Mouse (Mus musculus) left cerebral cortex, postnatal 10 days (tissue): ENCODE results near the gene Pla2g4a. TPM values are rescaled to one million over a fixed set of nuclear protein-coding genes. Genes with fewer than 3 reads are reported as not detected.
"Not testable (repeated sequence)": the region's sequence is repeated elsewhere in the genome, so short reads cannot be mapped to it uniquely, and the experiment has no call there.

Experiments used
- DNase-seq, 2 experiments: peaks; one replicate each; pipeline ENCODE4 v3.0.0; 2021 to 2022; ENCODE audit warnings: low spot score in 2 of 2, mixed read lengths in 1 of 2; ENCODE audit errors: extremely low spot score in 1 of 2
- intact Hi-C: fragments of 180-260 bp; cut with DNase I; formaldehyde crosslinking; loops from one replicate; pipeline ENCODE4 v1.15.1; 2025
- total RNA-seq, 2 experiments: library from RNA; stranded (reverse); gene quantifications; 2 replicates each; pipeline ENCODE4 v1.2.3; 2021

Pla2g4a gene
- total RNA-seq, 2 experiments from 2014 or later, result 1.6 to 2.1 TPM

DNA sequence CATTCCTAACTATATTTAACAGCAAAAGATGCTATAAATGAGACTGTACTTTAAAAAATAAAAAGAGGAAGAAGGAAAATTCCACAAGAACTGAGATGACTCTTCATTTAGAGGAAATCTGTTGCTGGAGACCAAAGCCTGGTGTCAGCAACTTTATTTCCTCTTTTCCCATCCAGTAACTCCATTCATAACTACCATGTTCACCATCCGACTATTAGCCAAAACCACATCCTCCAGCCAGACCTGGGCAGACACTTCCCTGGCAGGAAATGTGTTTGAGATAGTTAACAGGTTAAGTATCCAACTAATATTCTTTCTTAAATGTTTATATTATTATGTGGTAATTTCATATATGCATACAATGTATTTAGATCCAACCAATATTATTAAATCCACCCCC lies 20.8 kb downstream of the Pla2g4a start:
- no peak for DNase-seq
- intact Hi-C loops, result no loop called here

DNA sequence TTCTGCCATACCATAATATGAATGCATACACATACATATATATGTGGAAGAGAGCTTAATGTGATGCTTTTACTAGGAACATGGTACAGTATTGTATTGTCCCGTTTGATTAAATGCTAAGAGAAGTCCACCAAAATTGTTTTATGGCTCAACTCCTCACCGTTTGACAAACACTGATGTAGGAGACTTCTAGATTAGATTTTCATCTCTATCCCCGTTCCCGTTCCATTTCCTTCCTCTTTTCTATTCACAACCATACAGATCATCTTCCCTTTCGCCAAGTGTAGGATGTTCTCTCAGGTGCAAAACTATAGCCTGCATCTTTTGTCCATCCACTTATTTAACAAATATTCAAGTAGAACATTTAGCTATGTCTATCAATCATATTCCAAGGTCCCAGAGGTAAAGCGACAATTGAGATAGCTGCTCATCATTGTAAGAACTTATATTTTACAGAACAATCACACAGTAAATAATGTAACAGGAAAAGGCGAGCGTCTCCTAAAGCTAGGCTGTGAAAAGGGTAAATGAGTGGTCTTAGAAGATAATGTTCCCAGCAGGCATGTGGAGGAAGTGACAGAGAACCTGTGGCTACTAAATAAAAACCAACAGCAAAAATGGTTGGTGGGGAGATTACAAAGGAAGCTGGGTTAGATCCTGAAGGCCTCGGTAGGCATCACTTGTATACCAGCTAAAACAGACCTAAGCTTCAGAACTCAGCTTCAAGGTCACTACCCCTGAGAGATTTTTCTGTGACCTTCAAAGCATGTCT lies 21.6 kb downstream of the Pla2g4a start:
- no peak for DNase-seq
- intact Hi-C loops, result no loop called here

DNA sequence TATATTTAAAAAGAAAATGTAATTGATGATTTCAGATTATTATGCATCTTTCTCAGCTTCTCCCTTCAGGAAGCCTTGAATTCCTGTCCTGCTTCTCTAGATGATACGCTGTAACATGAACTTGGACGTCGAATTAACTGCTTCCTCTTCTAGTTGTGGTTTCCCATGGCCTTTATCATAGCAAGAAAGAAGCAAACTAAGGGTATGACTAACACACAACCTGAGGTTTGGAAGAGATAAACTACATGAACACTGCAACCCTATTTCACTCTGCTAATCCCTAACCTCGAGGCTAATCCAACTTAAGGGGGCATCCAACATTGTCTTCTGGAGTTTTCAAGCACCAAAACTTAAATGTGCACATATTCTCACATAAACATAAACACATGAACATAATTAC lies 23.3 kb downstream of the Pla2g4a start:
- DNase-seq, result no peak
- intact Hi-C loops, result no loop called here

DNA sequence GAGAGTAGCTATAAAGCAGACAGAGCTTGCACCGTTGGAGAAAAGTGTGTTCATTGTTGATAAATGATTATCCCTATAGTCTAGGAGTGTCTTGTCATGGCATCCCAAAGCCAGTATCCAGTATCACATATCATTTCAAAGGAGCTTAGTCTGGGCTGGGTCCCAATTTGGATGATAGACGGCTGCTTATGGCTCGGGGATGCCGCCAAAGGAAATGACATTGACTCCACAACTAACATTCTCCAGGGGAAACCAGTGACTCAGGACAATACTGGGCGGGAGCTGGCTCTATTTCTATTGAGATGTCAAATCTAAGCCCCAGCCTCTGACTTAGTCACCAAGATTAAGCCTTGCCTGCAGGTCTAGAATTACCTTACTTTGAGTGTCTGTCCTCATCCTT lies 31.9 kb downstream of the Pla2g4a start:
- DNase-seq, result no peak
- intact Hi-C loops, result no loop called here

DNA sequence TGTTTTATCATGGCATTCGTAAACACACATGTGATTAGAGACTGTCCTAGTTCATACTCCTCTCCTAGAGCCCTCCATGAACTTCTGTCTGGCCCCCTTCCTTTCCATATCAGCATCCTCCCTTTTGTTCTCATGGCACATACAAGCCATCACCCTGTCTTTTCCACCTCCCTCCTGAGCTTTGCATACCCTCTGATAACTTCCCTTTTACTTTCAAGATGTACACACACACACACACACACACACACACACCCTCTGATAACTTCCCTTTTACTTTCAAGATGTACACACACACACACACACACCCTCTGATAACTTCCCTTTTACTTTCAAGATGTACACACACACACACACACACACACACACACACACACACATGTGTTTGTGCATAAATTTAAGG lies 37.4 kb downstream of the Pla2g4a start:
- intact Hi-C loops, result not testable (repeated sequence)

DNA sequence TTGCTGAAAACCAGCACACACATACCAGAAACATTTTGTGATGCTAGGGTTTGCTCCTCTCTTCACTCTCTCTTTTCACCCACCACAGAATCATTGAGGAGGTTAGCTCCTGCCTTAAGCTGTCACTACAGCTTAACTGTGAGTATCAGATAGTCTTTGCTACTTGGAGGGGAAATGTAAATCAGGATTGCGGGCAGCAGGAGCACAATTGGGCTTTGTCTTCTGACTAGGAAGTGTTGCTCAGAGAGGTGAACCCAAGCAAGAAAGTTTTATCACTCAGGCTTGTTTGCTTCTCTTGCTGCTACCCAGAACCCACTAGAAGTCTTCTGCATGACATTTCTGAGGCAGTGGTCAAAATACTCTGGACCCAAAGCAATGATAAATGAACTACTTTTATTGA lies 38.9 kb downstream of the Pla2g4a start:
- intact Hi-C loops, result no loop called here
- DNase-seq, result no peak

More for the DNA sequence above, 37.4 kb downstream of the Pla2g4a start:
- not testable (repeated sequence) for DNase-seq

DNA sequence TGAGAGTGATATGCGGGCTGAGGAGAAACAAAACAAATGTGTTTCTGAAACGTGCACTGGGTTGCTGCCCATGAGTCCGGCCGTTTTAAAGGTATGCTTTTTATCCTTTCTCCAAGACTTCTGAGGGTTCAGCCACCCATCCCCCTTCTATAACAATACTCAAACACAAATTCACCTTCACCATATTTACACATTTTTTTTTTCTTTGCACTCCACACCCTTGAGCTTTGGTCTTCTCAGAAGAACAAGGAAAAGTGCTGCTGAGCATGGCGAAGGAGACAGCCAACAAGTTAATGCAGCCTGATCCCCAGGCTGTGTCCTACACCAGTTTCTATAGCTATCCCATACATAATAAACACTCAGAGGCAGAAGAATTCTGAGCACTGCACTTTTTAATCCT lies 39.8 kb downstream of the Pla2g4a start:
- DNase-seq, result no peak
- intact Hi-C loops, result no loop called here

DNA sequence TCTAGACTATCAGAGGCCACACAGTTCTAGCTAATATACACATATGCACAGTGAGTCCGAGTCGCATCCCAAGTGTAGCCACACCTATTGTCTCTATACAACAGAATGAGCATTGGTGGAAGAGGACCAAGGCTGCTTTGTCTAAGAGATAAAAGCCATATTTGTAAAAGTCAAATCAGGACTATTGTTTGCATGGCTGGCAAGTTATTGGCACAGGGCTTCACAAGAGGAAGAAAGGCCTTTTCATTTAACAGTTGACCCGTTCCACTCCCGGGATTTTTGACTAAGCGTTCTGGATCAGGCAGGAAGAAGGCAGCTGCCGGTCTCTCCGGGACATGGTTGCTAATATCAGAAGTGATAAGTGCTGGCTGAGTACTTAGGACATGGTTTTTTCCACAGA lies 41.8 kb downstream of the Pla2g4a start:
- DNase-seq, result no peak
- intact Hi-C loops, result no loop called here

DNA sequence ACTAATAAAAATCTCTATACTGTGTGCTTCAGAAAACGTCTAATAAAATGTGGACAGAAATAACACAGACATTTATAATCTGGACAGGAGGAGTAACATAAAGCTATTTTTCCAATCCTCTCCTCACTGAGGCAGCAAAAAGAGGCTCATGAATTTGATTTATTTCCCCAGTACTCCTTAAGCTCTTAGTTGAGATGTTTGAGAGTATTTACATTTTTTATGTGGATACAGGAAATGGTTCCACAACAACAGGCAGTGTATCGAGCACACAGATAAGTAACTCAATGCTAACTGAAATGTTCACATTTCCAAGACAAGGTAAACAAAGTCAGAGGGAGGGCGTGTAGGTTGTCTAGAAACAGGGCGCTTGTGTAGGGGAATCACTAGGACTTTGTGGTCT lies 48.1 kb downstream of the Pla2g4a start:
- intact Hi-C loops, result no loop called here
- DNase-seq, result no peak

DNA sequence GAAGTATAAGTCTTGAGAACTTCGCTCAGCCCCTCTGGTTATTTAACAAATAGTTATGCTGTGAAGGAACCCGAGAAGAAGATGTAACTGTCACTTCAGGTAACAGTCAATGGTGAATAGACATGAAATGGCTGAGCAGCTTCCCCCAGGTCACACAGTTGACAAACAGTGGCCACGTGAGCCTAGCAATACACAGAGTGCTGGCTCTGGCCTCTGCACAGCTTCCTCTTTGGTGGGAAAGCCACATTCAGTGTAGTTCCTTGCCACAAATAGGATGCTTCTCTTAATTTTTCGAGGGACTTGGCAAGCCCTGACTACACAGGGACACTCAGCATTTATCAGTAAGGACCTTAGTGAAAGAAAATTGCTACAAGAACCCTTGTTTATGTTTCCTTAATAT lies 50.0 kb downstream of the Pla2g4a start:
- intact Hi-C loops, result no loop called here
- peak in 1 of 2 experiments; percentile 3 for DNase-seq

DNA sequence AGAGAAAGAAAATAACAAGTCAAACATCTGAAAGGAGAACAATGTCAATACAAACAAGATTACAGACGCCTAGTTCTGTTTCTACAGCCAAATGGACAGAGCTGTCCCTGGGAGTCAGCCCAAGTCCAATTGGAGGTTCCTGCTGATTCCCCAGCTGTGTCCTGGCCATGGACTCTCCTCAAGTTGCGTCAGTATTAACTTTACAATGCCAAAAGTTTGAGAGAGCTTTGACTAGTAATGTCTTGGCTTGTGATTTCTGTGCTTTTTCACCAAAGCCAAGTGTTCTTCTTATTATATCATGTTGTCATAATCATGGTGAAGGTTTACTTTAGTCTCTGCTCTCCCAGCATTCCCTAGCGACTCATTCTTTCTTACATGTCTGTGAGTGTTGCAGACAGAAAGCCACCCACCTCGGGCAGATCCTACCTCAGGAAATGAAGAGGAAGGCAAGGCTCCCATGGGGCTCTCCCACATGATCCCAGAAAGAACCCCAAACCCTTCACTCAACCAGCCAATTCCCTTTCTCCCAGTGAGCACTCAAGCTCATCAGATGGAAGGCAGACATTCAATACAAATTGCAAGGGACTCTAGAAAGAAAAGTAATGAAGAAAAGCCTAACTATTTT lies 63.0 kb downstream of the Pla2g4a start:
- no peak for DNase-seq
- intact Hi-C loops, result no loop called here

DNA sequence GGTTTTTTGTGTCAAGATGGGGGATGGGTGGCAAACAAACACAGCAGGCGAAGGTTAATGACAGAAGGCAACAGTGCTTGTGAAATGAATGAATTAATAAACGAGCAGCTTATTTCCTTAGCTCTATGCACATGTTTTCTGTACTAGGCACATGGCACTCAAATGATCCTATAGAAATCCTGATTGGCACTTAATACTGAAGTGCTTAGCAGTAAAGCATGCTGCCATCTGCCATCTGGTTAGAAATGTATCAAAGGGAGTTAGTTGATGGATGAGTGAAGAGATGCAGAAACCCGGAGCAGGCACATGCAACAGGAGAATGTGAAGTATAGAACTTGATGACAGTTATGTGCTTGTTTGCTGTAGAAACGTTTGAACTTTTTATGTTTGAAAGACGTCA lies 64.5 kb downstream of the Pla2g4a start:
- no peak for DNase-seq
- intact Hi-C loops, result no loop called here

DNA sequence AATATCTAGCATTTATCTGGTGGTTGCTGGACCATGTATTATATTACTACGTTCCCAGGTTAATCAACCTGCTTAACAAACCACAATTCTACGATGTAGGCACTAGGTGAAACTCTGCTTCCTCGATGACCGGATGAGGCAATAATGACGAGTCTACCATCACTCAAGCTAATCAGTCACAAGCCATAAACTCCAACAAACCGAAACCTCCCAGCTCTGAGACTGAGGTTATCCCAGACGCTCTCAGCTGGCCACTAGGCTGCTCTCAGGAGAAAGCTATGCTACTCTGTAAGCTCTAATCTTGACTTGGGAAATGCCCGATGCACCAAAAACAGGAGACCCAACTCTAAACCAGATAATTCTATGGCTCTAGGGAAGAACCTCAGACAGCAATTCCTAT lies 66.2 kb downstream of the Pla2g4a start:
- no peak for DNase-seq
- intact Hi-C loops, result no loop called here

DNA sequence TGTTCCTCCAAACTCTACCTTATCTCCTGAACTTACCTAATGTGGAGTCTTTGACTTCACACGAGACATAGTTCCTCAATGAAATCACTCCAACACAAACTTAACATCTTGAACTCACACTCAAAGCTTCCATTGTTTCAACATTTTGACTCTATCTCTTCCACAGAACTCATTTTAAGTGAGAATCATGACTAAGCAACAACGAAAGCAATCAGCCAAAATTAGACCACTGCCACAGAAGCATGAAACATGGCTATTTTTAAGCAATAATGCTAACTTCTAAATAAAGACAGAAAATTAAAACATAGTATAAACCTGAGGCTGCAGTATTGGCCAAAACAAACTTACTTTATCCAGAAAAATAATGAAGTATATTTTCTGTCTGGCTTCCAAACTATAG lies 67.2 kb downstream of the Pla2g4a start:
- intact Hi-C loops, result no loop called here
- no peak for DNase-seq

DNA sequence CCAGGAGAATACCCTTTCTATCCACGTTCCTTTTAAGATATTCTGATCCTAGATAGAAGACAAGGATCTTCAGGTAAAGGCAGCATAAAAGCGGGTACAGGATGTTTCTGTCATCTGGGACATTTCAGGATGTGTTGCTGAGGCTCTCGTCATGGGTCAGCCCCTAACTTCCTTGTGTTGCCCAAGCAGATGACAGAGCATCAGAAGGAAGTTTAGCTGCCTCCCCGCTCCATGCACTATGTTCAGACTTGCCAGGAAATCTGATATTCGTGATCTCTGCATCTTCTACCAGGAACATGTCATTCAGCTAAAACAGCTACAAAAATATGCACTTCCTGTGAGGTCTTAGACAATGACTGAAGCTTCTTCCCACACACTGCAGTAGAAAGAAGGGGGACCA lies 70.0 kb downstream of the Pla2g4a start:
- intact Hi-C loops, result no loop called here

DNA sequence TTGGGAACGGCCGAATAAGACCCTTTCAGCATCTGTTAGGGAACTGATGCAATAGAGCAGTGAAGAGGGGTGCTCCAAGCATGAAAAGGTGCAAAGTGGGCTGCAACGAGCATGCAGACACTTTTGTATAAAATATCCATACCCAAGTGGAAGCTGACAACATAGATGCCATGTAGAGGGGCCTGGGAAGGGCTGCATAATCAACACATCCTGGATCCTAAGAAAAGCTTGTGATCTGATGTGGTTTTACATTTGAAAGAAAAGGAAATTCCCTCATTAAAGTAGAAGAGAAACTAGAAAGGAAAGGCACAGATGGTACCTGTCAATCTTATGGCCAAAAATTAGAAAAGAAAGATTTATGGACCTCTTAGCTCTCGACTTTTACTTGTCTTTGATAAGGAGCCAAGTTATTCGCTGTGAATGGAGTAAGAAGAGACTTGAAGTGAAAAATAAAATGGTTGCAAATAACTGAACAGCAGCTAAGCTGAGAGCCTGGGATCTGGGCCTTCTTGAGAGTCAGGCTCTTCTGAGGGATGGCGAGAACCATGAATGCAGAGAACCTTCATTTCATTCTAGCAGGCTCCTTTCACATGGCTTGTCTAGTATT lies 78.6 kb downstream of the Pla2g4a start:
- intact Hi-C loops, result no loop called here
- DNase-seq, result no peak

More for the DNA sequence above, 70.0 kb downstream of the Pla2g4a start:
- no peak for DNase-seq

DNA sequence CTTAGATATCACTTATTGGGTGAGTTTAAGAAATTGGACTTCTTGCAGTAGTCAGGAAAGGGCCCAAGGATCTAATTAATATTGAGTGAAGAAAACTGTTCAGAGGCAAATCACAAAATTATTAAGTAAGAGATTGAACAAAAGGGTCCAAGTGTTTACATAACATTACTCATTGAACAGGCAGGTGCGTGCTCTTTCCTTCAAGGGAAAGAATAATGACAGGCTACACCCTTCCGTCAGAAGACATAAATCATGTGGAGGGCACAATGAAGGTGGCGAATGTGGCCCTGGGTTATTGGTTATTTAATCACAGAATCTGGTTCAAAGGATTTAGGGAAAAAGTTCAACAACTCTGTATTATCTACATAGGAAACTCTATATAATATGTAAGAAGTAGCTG lies 82.9 kb downstream of the Pla2g4a start:
- intact Hi-C loops, result no loop called here
- DNase-seq, result no peak

DNA sequence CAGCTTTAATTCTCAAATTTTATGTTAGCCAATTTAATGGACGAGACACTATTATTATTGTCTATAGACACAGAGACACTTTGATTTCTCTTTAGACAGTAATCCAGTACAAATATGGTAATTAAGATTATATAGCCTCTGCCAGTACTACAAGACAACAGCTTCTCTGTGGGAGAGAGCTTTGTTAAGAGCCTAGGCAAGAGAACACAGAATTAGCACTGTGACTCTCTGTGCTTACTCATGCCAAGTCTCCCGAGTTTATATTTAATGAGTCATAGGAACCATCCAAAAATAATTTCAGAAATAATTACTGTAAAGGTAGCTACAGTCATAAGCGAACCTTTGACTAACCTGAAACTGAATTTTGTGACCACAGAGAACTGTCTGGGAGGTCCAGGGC lies 84.6 kb downstream of the Pla2g4a start:
- no peak for DNase-seq
- intact Hi-C loops, result no loop called here

DNA sequence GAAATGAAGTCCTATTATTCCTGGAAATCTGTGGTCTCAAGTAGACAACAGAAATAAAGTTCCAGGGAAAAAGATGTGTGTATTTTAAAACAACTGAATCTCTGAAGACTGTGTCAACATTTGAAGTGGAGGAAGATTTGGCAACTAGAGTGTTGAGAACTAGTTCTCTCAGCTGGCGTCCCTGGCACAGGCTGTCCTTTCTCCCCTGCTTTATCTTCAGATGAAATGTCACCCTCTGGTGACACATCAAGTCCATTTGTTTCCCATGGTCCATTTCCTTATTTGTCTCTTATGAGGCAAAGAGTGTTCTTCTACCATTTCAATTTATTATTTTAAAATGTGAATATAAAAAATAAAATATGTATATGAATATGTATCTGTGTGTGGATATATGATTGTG lies 89.5 kb downstream of the Pla2g4a start:
- DNase-seq, result no peak
- intact Hi-C loops, result no loop called here

DNA sequence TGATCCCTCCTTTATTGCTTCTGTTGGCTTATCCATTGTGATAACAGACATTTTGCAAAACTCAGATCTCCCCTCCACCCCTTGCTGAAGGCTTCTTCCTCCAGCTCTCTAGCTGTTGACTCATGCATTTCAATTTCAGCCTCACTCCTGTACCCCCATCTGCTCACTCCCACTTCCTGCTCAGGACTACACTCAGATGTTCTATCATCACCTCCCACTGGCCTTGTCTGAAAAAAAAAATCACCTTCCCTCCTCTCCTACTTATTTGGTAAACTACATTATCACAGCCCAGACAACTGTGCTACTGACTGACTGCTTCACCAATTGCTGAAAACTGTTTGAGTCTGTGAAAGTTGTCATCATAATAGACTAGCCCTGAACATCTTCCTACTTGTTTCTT lies 93.8 kb downstream of the Pla2g4a start:
- intact Hi-C loops, result no loop called here
- DNase-seq, result no peak
